Mouse (Mus musculus): ENCODE measurements around the gene Arl16.
A peak's percentile ranks its signal among the peaks of the same experiment; 100 is the strongest.

Gene Arl16

DNA sequence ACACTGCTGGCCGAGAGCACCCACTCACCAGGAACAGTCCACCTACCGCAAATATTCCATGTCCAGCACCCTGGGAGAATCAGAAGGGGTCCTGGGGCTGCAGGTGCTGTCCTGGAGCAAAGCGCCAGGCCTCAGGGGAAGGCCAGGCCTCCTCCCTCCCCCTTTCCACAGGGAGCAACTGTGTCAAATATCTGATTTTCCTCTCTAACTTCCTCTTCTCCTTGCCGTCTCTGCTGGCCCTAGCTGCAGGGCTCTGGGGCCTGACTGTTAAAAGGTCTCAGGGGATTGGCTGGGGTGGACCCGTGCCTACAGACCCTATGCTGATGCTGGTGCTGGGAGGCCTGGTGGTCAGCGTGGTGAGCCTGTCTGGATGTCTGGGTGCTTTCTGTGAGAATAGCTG, 23.3 kb downstream of the Arl16 start:
- no peak for DNase-seq

DNA sequence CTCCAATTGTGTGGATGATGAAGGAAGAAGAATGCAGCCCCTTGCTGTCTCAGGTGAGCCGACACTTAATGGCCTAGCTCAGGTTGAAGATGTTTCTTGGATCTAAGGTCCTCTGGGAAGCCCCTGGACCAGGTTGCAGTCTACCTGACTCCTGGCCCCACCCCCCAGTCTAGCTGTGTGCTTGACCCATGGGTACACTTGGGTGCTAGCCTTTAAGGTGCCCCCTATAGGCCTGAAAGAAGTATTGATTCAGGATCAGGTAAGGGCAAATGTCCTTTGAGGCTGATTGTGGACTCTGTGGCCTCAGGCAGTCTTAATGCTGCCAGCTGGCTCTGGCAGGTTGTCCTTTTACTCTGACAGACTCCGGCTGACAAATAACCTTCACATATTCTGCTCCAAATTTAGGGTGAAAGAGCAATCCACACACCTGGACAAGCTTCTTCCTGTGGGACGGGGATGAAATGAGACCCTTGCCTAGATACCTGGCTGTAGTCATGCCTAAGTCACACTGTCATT, 24.6 kb downstream of the Arl16 start:
- DNase-seq, result no peak

DNA sequence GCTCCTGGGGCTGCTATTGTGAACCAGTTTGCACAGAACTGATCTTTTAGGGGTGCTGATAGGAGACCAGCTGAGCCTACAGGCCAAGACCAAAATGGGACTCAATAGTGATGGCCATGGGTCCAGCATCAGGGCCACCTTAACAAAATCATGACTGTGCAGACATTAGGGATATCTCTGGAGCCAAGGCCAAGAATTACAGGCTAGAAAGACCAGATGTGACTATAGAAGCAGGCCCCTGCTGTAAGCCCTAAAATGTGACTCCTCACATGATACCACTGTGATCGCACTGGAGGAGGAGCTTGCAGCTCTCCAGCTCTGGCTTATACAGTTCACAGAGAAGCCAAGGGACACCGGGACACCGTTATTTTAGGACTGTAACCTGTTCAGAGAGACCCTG, 25.1 kb downstream of the Arl16 start, which contains the start of gene Tspan10:
Gene Tspan10, plus strand, starts transcription at position 301 of the 400 bp plus-strand sequence.
- no peak for DNase-seq

DNA sequence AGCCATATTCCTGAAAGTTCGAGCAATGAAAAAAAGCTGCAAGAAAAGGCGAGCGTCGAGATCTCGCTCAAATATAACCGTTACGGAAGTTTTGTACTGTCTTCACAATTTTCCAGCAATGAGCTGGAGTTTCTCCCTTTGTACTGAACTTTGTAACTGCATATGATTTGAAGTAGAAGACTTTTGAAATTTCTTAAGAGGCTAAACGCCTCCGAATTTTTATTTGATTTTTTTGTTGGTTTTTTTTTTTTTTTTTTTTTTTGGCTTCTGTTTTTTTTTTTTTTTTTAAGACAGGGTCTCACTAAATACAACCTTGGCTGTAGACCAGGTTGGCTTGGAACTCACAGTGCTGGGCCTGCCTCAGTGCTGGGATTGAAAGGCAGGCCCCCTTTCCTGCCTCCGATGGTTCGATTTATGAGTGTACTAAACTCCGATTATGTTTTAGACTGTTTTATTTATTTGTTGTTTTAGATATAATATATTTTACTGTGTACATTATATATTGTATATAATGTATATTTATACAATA, 29.5 kb downstream of the Arl16 start:
- no peak for DNase-seq

DNA sequence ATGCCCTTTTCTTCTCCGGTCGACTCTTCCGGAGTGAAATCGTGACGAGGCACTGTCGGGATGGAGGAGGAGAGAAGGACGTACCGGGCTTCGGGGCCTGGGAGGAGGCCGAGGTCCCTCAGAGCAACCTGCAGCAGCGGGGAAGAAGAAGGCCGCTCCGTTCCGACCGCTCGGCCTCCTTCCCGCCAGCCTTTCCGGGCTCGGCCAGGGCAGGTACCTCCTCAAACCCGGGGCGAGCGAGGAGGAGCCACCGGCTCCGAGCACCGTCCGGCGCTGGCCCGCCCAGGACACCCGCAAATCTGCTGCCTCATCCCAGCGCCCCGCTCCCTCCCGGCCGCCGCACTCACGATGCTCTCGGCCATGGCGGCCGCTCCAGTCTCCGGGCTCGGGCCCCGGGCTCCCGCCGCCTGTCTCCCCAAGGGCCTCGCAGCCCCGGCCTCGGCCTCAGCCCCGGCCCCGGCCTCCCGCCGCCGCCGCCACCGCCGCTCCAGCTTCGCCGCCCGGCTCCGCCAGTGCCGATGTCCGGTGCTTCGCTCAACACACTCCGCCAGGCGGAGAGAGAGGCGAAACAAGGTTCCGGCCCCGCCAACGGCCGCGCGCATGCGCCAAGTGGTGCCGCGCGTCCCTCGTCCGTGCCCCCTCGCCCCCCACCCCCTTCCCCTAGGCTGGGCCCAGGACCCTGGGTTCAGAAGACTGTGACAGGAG, 30.1 kb downstream of the Arl16 start, which contains the start of gene Nploc4:
Gene Nploc4, minus strand, starts transcription at position 557 of the 705 bp plus-strand sequence.
- DNase-seq, result peak; percentile 82

DNA sequence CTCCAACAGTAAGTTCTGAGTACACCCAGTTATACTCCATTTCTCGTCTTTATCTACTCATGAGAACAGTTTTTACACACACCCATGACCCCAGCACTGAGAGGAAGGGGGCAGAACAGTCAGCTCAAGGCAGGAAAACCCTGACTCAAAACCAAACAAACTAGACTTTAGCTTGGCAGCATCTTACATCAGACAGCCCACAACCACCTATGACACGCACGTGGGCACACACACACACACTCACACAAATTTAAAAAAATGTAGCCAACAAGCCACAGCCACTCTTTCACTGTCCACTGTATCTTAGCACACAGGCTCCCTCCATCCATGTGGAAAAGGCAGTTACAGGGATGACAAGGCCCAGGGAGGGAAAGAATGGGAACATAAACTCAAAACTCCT, 40.7 kb downstream of the Arl16 start:
- no peak for DNase-seq

DNA sequence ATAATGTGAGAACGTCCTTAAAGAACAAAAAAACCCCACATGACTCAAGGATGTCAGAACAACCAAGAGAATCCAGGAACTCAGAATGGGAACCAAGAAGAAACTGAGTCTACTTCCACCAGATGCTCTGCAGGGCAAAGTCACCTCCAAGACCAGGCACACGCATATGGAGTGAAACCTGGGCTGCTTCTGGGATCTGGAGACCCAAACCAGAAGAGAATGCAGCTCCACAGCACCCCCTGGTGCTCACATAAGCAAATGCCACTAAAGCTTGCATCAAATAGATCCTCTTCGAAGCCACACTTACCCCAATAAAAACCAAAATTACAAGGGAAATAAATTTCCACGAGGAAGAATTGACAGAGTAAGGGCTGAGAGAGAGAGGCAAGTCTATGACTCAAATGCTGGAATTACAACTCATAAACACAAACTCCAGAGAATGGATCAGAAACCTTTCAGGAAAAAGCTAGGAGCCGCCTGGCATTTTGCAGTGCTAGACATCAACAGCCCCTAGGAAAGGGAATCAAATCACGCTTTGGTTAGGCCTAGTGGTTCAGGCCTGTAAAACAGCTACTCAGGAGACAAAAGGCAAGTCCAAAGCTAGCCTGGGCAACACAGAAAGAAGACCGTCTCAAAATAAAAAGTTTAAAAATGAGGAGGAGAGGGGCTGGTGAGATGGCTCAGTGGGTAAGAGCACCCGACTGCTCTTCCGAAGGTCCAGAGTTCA, 43.7 kb downstream of the Arl16 start:
- peak; percentile 55 for DNase-seq

DNA sequence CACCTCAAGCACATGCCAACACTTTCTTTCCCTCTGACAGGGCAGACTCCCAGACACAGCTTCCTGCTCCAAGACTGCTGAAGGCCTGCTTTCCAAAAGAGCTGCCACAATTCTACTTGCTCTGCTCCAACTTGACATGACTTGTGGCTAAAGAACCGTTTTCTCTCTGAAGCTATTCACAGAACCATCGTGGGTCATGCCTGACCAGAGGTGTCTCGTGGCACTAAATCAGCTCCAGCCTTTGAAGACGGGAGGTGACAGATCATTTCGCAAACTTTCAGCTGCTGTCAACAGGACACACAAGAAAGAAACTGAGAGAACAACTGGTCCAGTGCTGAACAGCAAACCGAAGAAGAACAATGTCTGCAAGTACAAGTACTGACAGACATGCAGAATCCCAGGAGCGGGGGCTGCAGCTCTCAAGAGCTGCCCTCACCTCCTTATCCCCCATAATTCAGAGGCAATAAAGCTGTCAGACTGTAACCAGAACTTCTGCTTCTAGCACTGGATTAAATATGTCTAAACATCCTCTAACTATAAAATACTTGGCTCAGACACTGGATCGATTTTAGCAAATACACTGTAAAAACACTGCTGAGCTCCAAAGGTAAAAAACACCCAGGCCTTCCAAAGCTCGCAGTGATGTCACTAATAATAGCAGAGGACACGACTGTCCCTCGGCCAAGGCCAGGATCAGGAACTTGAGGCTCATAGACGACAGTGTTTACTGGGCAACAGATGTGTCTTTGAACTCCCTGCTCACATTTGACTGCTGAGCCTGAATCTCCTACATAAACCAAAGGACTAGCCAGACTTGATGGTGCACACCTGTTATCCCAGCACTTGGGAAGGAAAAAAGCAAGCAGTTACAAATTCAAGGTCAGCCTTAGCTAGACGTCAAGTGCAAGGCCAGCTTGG, 44.5 kb downstream of the Arl16 start:
- no peak for DNase-seq

DNA sequence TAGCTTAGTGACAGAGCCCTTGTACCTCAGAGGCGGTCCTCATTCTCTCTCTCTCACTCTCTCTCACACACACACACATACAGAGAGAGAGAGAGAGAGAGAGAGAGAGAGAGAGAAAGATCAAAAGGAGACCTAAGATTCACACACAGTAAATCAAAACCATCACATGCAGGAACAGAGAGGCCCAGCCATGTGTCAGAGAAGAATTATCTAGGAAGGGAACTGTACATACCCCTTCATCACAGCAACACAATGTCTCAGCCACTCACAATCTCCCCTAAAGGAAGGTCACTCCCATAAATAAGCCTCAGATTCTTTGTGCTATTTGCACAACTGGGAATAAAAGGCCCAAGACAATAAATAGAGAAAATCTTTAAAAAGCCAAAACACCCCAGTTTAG, 48.8 kb downstream of the Arl16 start:
- DNase-seq, result no peak

DNA sequence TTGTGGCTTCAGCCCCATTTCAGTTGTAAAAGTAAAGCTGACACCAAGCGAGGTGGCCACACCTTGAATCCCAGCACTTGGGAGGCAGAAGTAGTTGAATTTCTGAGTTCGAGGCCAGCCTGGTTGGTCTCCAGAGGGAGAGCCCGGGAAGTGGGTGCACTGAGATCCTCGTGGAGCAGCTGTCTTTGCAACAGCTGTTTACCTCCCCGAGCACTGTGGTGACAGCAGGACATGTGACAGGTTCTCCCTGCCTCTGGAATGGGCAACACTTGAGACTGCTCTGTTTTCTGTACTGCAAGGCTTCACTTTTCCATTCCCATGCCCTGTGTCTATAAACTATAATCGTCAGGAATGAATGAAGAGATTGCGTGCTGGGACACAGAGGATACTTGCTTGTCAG, 49.6 kb downstream of the Arl16 start:
- DNase-seq, result no peak
